Mouse (Mus musculus): ENCODE measurements at regions not wholly inside any gene's neighbourhood (a gene's known extent, or its start where the extent isn't known, plus 50 kb on each side); places are given as distances from the start of the nearest gene placed in this dataset.

DNA sequence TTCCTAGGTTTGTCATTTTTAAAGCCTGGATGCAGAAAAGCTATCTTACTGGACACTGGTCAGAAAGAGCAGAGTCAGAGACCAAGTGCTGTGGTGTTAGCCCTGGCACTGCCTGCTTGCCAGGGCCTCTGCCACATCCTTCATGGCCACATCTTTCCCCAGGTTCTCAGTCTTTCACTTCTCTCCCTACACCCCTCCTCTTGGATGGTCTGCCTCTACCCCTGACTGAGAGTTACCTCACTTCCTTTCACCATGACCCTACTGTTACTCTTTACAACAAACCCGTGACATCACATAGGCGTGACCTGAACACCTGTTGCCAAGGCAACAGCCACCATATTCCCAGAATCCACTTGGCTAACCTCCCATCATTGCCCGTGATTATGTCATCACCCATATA, 191.6 kb upstream of the Jade1 start:
- no peak for DNase-seq (ENCODE audit: low read depth)

DNA sequence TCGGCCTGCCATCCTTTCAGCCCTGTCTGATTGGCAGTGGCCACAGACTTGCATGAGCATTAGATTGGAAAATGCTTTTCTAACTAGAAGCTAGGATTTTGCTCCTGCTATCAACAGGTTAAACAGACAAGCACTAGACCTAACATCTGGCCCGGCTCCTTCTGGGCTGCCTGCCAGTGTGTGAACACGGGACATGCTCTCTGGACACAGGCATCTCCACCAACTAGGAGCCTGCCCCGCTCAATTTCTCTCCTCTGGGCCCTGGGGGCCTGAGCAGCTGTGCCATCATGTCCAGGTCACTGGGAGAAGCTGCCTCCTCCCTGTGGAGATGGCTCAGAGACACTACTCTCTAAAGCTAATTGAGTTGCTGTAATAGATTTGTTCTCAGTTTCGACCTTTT, 195.3 kb upstream of the Jade1 start:
- DNase-seq (ENCODE audit: low read depth): no peak

DNA sequence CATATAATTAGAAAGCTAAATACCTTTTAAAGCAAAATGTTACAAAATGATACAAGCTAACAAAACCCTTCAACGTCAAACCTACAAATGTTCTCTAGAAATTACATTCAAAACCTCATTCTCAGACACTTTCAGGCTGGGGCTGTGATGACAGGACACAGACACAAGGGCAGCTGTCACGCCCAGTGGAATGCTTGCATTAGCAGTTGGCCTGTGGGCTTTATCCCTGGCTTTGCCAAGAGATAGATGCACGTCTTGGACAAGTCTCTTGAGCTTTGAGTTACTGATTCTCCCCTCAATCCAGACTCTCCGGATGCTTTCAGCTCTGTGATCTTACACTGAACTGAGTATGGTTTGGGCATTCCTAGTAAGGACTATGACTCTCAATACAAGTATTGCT, 196.1 kb upstream of the Jade1 start:
- no peak for DNase-seq (ENCODE audit: low read depth)

DNA sequence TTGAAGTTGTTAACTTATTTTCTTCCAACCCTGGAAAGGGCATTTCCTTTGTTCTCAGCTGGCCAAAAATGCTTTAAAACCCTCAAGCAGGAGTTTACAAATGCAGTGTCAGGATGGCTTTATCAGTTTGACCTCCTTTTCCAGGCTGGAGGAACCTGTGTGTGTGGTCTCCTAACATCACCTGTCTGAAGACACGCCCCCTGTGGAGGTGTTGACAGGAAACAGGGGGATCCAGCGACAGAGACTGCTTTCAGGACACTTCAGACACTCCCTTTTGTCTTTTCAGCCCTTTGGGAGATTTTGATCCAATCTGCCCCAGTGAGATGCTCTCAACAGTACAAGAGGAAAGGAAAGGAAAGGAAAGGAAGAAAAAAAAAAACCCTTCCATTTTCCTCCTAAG, 202.5 kb upstream of the Jade1 start:
- no peak for DNase-seq (ENCODE audit: low read depth)

DNA sequence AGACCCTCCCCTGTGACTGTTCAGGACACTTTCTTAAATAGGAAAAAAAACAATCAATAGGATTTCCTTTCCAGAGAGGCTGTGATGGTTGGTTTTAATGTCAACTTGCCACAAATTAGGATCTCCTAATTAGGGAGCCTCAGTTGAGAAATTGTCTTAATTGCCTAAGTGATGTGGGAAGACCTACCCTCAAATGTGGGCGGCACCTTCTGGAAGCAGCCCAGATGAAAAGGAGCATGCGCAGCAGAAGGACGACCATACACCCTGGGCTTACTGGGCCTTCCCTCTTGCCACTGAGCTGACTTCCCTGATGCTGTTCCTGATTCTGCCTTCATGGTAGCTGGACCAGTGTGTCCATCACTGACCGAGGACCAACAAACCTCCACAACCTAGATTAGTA, 203.7 kb upstream of the Jade1 start:
- DNase-seq (ENCODE audit: low read depth): no peak

DNA sequence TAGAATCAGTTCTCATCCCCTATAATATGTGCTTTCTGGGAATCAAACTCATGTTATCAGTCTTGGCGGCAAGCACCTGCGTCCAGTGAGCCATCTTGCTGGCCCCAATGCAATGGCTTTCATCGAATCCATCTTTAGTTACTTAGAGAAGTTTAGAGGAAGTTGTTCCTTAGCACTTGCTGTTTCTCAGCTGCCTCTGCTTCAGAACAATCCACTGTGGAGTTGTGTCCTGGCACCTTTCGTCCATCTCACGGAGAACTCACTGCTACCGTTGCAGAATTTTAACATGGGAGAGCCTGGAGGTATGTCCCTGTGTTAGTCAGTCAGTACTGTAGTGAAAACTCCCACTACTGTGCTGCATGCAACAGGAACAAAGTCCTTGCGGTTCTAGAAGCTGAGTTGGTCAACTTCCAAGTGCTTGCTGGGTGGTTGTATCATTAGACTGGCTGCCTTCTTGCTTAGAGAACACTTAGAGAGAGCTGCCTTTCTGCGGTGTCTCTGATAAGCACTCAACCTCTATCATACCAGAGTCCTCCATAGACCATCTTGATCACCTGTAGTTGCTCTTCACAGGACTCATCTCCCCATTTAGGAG, 204.3 kb upstream of the Jade1 start:
- DNase-seq (ENCODE audit: low read depth): no peak

DNA sequence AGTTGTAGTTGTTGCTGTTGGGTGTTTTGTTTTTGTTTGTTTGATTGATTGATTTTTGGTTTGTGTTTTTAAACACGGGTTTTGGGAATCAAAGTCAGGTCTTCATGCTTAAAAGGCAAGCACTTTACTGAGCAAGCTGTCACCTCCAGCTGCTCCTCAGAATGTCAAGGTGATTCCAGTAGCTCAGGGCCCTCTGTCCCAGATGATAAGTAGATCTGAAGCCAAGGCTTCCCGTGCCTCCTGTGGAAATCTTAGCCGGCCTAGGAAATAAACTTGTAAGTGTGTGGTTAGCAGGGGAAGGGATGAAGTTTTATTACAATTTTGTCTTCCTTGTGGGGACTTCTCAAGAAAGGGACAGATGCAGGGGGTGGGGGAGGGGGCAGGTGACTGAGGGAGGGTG, 205.2 kb upstream of the Jade1 start:
- DNase-seq (ENCODE audit: low read depth): no peak

DNA sequence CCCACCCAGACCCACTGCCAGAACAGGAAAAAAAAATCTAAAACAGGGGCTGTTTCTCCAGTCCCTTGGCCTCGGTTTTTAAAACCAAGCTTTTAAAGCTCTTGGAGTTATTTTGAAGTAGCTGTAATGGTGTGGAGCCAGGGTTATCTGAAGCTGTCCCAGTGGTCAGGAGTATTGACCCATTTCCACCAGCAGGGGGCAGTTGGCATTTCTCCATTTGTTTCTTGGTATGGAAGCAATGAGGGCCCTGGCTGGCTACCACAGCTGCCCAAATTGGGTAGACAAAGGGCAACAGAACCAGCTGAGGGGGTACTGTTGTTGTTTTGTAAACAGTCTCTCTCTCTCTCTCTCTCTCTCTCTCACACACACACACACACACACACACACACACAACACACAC, 206.7 kb upstream of the Jade1 start:
- DNase-seq (ENCODE audit: low read depth): no peak

DNA sequence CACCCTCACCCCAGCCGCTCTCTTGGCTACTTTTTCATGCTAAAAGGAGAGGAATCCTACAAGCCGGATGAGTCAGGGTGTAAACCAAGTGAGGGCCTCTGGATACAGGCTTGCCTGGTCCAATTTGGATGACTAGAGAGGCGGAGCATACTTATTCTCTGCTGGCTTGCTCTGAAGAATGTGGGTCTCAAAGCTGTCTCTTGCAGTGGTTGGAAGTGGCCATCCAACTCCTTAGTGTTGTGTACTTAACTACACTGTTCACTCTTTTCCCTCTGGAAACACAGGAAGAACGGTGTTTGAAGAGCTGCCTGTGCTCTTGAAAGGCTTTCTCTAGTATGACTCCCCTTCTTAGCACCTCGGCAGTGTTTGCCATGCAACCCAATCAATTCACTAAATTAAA, 208.7 kb upstream of the Jade1 start:
- DNase-seq (ENCODE audit: low read depth): no peak

DNA sequence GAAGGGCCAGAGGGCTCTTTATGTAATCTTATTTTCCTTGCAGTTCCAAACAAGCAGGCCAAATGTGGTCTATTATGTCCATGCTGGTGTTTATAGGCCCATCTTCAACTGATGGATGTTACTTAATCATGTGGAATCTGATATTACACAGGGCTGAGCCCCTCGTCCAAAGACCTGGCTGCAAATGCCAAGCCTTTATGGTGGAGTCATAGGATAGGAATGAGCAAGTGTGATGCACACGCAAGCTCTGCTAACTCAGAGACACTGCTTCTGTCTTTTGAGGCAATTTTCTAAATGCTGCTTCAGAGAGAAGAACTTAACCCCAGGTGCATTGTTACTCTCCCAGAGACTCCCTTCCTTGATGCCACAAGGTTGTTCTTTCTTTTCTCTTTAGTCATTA, 212.1 kb upstream of the Jade1 start:
- no peak for DNase-seq (ENCODE audit: low read depth)

DNA sequence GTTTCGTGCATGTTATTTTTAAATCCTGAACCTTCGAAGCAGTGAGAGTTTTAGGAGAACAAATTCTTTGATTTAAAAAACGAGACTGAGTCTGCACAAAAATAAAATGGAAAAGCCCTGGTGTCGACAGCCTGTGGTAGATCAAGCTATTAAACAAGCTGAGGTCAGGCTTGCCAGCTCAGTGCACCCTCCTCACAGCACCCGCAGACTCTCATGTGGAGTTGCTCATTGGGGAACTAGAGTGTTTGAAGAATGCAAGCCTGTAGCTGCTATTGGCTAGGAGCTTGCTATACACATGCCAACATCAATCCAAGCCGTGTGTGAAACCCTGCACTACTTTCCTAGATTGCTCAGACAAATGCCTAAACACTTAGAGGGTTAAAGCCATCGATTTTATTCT, 223.1 kb upstream of the Jade1 start:
- peak; percentile 83 for DNase-seq (ENCODE audit: low read depth)

DNA sequence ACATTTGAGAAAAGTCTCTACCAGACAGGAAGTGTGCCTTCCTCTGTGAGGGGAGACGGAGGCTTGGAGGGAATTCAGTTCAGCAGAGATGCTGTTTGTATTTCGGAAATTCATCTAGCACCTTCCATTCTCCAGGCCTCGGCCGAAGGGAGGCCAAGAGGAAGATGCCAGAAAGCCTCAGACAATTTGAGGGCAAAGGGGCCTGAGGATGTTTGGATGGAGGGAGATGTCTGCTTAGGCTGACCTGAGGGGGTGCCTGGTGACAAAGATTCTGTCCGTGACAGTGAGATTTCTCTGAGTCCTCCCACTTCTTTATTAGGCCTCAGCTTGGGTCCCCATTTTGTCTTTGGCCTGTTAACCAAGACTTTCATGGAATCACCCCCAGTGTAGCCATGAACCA, 225.2 kb upstream of the Jade1 start:
- DNase-seq (ENCODE audit: low read depth): no peak

DNA sequence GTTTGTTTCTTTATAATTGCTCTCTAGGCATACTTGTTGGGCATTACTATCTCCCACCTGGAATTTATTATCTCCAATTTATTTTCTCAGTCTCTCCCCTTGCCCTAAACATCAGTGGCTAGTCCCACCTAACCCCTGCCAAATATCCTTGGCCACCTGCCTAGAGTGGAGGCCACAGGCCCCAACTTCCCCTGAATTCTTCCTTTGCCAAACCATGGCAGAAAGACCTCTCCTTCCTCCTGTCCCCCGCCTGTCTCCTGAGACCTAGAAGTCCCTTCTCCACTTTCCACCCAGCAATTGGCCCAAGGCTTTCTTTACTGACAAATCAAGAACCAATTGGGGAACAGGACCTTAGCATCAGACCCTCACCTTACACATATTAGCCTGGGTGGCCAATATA, 226.7 kb upstream of the Jade1 start:
- DNase-seq (ENCODE audit: low read depth): no peak

DNA sequence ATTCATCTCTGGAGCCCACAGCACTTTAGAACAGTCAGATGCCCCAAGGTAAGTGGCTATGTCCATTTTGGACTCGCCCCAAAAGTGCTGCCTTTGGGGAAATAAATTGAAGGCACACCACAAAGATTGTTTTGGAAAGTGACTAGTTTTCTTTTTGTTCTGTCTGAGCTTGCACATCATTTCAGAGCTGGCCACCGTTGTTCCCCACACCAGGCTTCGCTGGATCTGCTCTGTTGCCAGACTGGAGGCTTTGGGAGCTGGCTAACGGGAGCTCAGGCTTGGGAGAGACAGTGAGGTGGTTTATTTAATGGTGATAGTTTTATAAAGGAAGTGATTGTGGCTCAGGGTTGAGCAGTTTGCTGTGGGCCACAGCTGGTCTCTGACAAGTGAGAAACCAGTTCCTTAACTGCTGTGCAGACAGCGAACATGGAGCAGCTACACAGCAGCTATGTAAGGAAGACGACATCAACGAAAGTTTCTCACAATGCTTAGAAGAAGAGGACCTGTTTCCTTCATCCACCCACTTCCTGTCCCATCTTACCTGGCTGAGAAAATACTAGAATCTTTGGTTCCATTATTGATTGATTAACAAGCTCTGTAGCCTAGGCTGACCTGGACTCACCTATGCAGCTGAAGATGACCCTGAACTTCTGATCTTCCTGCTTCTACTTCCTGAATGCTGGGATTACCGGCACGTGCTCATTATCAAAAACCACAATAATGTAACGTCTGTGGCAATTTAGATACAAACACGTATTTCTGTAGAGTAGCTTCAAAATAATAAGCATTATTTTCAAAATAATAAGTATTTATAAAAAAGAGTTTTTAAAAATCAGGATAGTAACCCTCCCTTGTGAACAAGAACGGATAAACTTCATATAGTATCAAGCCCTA, 229.1 kb upstream of the Jade1 start:
- DNase-seq (ENCODE audit: low read depth): no peak

DNA sequence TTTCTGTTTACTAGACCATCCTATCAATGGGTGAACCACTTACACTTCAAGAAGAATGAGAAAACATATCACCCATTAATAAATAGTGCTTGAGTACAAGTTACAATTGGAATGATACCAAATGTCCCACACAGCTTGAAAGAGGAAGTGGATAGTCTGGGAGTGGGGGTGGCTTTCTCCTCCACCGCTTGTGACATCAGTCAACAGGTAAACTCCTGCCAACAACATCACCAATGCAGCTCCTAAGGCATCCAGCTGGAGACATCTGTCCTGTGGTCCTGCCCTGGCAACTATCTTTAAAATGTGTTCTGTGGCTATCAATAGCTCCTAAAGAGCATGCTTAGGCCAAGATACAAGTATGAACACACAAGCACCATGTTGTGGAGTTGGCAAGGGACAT, 233.7 kb upstream of the Jade1 start:
- DNase-seq (ENCODE audit: low read depth): no peak

DNA sequence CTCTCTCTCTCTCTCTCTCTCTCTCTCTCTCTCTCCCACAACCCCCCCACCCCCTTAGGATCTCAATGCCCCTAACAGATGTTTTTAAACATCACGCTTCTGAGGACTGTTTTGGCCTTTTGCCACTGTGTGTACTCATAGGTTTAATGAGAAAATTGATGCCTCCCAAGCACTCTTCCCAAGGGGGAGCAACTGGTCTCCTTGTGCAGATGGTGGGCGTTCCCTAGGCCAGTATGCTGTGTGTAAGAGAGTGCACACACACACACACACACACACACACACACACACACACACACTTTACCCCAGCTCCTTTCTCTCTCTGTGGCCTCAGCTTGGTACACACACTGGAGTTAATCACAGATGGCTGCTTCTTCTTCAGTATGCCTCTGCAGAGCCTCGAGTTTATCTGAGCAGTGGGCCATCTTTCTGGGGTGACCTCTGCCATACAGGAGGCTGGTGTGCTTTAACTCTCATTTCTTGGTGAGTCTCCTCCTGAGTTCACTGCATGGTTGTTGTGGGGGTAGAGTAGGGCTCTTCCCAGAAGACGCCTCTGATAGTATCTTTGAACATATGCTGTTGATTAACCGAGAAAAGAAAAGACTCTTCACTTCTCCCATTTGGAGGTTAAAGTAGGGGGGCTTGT, 236.2 kb upstream of the Jade1 start:
- no peak for DNase-seq (ENCODE audit: low read depth)

DNA sequence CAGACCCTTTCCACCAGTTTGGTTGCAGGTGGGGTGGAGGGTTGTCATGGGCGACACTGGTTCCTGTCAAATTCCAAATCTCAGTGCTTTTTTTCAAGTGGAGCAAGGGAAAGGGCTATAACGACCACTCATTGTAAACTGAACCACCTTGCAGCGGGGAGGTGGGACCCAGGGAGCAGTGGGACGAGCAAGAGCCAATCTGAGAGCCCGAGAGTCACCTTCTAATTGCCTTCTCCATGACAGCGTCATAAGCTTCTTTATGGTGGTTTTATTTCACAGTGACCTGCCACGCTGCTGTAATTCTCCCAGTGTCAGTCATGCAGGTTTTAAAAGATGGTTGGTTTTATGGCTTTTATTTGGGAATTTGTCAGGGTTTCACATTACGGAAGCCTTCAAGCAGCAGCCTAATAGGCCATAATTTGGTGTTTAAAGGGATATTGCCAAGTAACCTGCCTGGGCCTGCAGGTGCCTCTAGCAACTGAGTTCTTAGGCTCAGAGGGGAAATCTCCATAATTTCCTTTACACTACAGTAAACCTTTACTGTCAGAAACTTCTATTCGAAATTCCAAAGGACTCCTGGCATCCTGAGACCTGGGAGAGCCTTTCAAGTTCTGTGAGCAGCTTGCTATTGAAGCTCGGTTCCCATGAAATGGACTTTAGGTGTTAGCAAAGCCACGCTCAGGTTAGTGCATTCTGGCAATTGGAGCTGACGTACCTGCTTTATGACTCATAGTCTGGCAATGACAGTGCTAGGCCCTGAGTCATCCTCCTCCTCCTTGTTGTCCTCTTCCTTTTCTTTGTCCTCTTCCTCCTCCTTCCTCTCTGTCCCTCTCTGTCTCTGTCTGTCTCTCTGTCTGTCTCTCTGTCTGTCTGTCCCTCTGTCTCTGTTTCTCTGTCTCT, 235.6 kb upstream of the Pgrmc2 start:
- no peak for DNase-seq (ENCODE audit: low read depth)

DNA sequence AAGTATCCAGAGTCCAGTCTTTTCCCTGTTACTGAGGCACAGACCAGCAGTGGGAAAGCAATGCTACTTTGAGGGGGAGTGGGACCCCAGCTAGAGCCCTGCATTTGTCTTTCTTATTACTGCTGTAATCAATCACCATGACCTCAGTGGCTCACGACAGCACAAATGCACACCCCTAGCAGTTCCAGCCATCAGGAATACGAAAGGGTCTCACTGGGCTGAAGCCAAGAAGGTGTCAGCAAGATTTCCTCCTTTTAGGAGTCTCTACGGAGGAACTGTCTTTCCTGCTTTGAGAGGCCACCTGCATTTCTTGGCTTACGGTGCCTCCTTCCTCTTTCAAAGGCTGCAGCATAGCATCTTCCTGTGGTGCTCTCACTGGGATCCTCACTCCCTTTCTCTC, 234.3 kb upstream of the Pgrmc2 start:
- no peak for DNase-seq (ENCODE audit: low read depth)

DNA sequence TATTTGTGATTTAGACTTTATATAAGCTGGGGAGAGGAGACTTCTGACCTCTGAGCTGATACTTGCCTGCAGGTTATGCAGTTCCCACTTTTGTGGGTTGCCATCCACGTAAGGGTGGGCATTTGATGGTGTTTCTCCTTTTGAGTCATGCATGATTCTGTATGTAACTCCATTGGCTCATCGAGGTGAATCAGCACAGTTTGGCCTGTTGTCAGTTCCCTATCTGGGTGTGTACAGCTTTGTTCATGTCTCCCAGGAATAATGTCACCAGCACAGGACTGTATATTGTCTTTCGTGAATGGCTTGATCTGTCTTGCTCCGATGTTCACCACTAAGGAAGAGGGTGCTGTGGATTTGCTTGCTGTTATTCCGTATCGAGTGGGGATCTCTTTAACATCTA, 229.6 kb upstream of the Pgrmc2 start:
- DNase-seq (ENCODE audit: low read depth): no peak

DNA sequence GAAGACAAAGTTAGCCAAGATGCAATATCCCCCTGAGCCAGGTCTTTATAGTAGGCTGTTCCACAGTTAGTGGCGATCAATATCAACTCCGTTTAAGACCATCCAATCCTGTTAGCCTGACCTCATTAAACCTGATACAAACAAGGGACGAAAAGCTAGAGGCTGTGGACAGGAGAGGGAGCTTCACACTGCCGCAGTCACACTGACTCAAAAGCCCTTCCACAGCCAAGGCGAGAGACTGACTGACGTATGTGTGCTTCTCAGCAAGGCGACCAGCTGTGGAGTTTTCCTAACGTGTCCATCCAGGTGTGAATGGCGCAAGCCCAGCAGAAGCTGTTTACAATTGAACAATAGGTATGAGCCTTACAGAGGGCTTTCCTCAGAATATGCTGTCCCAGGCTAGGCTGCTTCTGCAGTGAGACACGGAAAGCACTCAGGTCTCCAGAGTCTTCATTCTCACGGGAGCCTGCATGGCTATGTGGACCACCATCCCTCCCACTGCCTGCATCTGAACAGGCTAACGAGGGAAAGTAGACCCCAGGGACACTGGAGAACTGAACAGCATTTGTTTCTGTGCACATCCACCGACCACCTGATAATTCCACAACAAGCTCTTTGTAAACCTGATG, 224.7 kb upstream of the Pgrmc2 start:
- DNase-seq (ENCODE audit: low read depth): no peak

DNA sequence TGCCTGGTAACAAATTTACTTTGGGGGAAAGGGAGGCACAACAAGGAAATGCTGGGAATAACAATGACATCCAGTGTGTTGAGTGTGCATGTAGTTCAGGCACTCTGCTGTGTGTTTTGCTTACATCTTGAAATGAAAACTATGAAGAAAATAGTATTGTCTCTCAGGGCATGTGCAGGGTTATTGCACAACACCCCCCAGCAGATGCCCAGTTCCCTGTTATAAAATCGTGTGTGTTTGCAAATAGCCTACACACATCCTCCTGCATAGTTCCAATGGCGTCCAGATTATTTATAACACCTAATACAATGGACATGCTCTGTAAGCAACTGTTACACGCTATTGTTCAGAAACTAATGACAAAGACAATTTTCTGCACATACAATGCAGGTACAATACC, 220.0 kb upstream of the Pgrmc2 start:
- DNase-seq (ENCODE audit: low read depth): no peak

DNA sequence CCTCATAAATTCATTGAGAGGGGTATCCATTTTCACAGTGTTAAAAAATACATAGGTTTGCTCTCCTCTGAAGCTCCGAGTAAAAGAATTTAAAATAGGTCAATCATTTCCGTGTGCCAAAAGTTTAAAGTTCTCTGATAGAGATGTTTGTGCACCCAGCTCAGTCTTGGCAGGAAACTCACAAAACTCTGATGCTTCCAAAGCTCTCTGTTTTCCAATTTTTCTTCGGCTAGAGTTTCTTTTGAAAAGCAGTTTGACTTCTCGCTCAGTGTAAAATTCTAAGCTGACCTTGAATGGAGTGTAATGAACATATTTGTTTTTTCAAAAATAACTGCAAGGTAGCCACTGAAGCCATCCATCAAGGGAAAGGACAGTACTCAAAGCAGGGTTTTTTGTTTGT, 215.9 kb upstream of the Pgrmc2 start:
- no peak for DNase-seq (ENCODE audit: low read depth)

All from fibroblast of lung, adult 2 months (primary cell).